Mouse (Mus musculus) neutrophil, adult 59 days (primary cell): ENCODE data around the gene Rrp1b. TPM values are rescaled to one million over a fixed set of nuclear protein-coding genes. Genes with fewer than 3 reads are reported as not detected.

Experiments used
- total RNA-seq, 2 experiments: library from RNA; stranded (reverse); gene quantifications; 1 replicate in 1 of 2; 2 replicates in 1 of 2; pipeline ENCODE4 v1.2.4; 2023

Gene Rrp1b
- 10 to 100 TPM; 39.5 to 57.1 TPM for total RNA-seq

GRCm38 (mm10) chr17:32035609-32036508 is at the start of gene Rrp1b, which contains the start of gene Hsf2bp:
Gene Rrp1b, plus strand, starts transcription at chr17:32036100.
Gene Hsf2bp, minus strand, starts transcription at chr17:32036349.

Other genes with a start within 250 kb of the Rrp1b start
- 100 to 1,000 TPM; 239 to 254 TPM for gene Sik1, start 180.3 kb upstream of the Rrp1b start, total RNA-seq
- gene Hsf2bp, start 249 bp downstream of the Rrp1b start, total RNA-seq: under 1 TPM; 0.24 TPM
- gene Notch3, start 130.8 kb downstream of the Rrp1b start, total RNA-seq: under 1 TPM; 0.04 to 0.24 TPM
- under 1 TPM; 0.20 to 0.24 TPM for gene Ephx3, start 153.4 kb downstream of the Rrp1b start, total RNA-seq
- 100 to 1,000 TPM; 201 to 207 TPM for gene Brd4, start 248.6 kb downstream of the Rrp1b start, total RNA-seq